Mouse (Mus musculus): Measurements from ENCODE around the gene Cdcp1. TPM values are rescaled to one million over a fixed set of nuclear protein-coding genes. Genes with fewer than 3 reads are reported as not detected.

Gene Cdcp1
- polyA plus RNA-seq, 1 experiment from 2014 or later = 0.14 TPM

GRCm38 (mm10) chr9:123132994-123133393 lies 82.8 kb downstream of the Cdcp1 start:
- no peak overlapping the region for H3K27ac ChIP-seq (replicated peaks in 1 of 2; ENCODE audit: control insufficient read depth in 1 of 2, insufficient read depth in 1 of 2, low read depth in 2 of 2, low read length in 2 of 2)
- WGBS = 93% methylated on average over 3 of the region's 3 CpGs
- no peak overlapping the region for H3K4me2 ChIP-seq (ENCODE audit: low read length)
- no peaks in the 10 kb centered on the region for H3K27me3 ChIP-seq (ENCODE audit: control insufficient read depth, insufficient read depth, low read length)
- no peak overlapping the region for H3K9ac ChIP-seq (ENCODE audit: low read length)
- H3K4me3 ChIP-seq (ENCODE audit: control insufficient read depth in 1 of 2, insufficient read depth in 1 of 2, low read depth in 1 of 2, low read length in 2 of 2) = no peak overlapping the region
- no peak for ATAC-seq (ENCODE audit: insufficient number of reproducible peaks, insufficient read depth, low FRiP score, low read depth)
- H3K9me3 ChIP-seq (ENCODE audit: control insufficient read depth, low read length) = no peaks in the 10 kb centered on the region
- H3K4me1 ChIP-seq (ENCODE audit: control insufficient read depth in 2 of 2, insufficient read depth in 2 of 2, low read length in 2 of 2) = no peaks in the 10 kb centered on the region
- peaks cover 95% of the 10 kb centered on the region for H3K36me3 ChIP-seq (ENCODE audit: control insufficient read depth, insufficient read depth, low read length)

DNA sequence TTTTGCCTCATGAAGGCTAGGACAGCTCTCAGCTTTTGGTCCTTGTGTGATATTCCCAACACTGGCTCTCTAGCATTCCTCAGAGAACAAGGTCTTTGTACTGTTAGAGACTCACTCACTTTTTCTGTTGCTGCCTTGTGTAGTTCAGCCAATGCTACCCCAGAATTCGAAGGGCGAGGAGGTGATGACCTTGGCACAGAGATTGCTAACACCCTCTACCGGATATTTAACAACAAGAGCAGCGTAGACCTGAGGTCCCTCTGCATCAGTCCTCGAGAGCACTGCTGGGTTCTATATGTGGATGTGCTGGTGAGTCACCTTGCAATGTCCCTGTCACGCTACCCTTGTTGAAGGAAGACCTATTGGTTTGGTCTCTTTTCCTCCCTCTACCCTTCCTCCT lies 88.2 kb downstream of the Cdcp1 start:
- Histone ChIP-seq H3K4me3 (ENCODE audit: control insufficient read depth in 1 of 2, insufficient read depth in 1 of 2, low read depth in 1 of 2, low read length in 2 of 2) (no peak overlapping the region), H3K9me3 (ENCODE audit: control insufficient read depth, low read length) (no peaks in the 10 kb centered on the region), H3K36me3 (ENCODE audit: control insufficient read depth, insufficient read depth, low read length) (peaks cover 80% of the 10 kb centered on the region), H3K4me2 (ENCODE audit: low read length) (no peak overlapping the region), H3K27me3 (ENCODE audit: control insufficient read depth, insufficient read depth, low read length) (no peaks in the 10 kb centered on the region), H3K9ac (ENCODE audit: low read length) (no peak overlapping the region), H3K4me1 (ENCODE audit: control insufficient read depth in 2 of 2, insufficient read depth in 2 of 2, low read length in 2 of 2) (no peaks in the 10 kb centered on the region), H3K27ac (replicated peaks in 1 of 2; ENCODE audit: control insufficient read depth in 1 of 2, insufficient read depth in 1 of 2, low read depth in 2 of 2, low read length in 2 of 2) (no peak overlapping the region)
- 91% methylated on average over 6 of the region's 6 CpGs for WGBS
- ATAC-seq (ENCODE audit: insufficient number of reproducible peaks, insufficient read depth, low FRiP score, low read depth) = no peak

- H3K4me1 ChIP-seq (ENCODE audit: control insufficient read depth in 2 of 2, insufficient read depth in 2 of 2, low read length in 2 of 2) = 0 out of 4 replicates have a peak, but pooled peaks cover 0 to 4% of the 10 kb centered on the region in 2 experiments
- H3K4me3 ChIP-seq (ENCODE audit: control insufficient read depth in 1 of 2, insufficient read depth in 1 of 2, low read depth in 1 of 2, low read length in 2 of 2) = no peak overlapping the region
- no peak overlapping the region for H3K9ac ChIP-seq (ENCODE audit: low read length)
- peaks cover 84% of the 10 kb centered on the region for H3K36me3 ChIP-seq (ENCODE audit: control insufficient read depth, insufficient read depth, low read length)
- H3K4me2 ChIP-seq (ENCODE audit: low read length) = no peak overlapping the region
- H3K27me3 ChIP-seq (ENCODE audit: control insufficient read depth, insufficient read depth, low read length) = no peaks in the 10 kb centered on the region
- no peaks in the 10 kb centered on the region for H3K9me3 ChIP-seq (ENCODE audit: control insufficient read depth, low read length)
- H3K27ac ChIP-seq (replicated peaks in 1 of 2; ENCODE audit: control insufficient read depth in 1 of 2, insufficient read depth in 1 of 2, low read depth in 2 of 2, low read length in 2 of 2) = no peak overlapping the region
- WGBS = 81% methylated on average over 2 of the region's 2 CpGs
- no peak for ATAC-seq (ENCODE audit: insufficient number of reproducible peaks, insufficient read depth, low FRiP score, low read depth)
These were observed 91.3 kb downstream of the Cdcp1 start for GRCm38 (mm10) chr9:123124413-123124981.

DNA sequence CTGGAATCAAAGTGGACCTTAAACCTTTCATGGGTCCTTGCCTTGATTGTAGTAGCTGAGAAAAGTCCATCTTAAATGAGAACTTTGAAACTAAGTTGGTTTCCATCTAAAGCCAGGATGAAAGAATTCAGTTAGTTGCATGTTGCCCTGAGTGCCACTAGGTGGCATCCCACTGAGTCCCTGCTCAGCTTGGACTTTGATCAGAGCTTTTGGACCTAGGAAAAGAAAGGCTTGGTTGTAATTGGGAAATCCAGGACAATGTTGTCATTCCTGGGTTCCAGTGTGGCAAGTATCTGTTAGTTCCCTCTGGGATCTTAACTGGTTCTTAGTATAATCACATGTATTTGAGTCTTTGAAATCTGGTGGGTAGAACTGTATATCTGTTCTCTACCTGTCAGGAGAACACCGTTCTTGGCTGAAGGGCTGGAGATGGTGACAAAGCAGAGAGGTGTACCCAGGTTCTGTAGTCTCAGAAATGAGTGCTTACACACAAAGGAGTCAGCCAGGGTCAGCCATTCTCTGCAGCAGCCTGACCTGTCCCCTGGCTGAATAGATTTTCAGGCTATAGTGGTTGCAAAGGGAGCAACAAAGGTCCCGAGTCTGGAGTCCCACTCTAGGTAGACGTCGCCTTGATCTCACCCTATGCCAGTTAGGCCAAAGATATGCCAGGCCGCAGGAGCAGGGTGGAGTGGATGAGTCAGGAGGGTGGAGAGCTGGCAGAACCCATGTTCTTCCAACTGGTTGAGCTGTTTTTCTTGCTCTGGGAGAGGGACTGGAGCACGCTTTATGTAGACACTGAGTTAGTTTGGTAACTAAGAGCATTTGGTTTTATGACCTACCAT lies 92.0 kb downstream of the Cdcp1 start:
- no peaks in the 10 kb centered on the region for H3K27me3 ChIP-seq (ENCODE audit: control insufficient read depth, insufficient read depth, low read length)
- no peak overlapping the region for H3K9ac ChIP-seq (ENCODE audit: low read length)
- H3K4me1 ChIP-seq (ENCODE audit: control insufficient read depth in 2 of 2, insufficient read depth in 2 of 2, low read length in 2 of 2) = 0 out of 4 replicates have a peak, but pooled peaks cover 0 to 4% of the 10 kb centered on the region in 2 experiments
- H3K9me3 ChIP-seq (ENCODE audit: control insufficient read depth, low read length) = no peaks in the 10 kb centered on the region
- no peak overlapping the region for H3K27ac ChIP-seq (replicated peaks in 1 of 2; ENCODE audit: control insufficient read depth in 1 of 2, insufficient read depth in 1 of 2, low read depth in 2 of 2, low read length in 2 of 2)
- no peak for ATAC-seq (ENCODE audit: insufficient number of reproducible peaks, insufficient read depth, low FRiP score, low read depth)
- no peak overlapping the region for H3K4me3 ChIP-seq (ENCODE audit: control insufficient read depth in 1 of 2, insufficient read depth in 1 of 2, low read depth in 1 of 2, low read length in 2 of 2)
- no peak overlapping the region for H3K4me2 ChIP-seq (ENCODE audit: low read length)
- H3K36me3 ChIP-seq (ENCODE audit: control insufficient read depth, insufficient read depth, low read length) = peaks cover 84% of the 10 kb centered on the region
- WGBS = 82% methylated on average over 6 of the region's 6 CpGs

GRCm38 (mm10) chr9:123123017-123123416 lies 92.8 kb downstream of the Cdcp1 start:
- Histone ChIP-seq H3K4me3 (ENCODE audit: control insufficient read depth in 1 of 2, insufficient read depth in 1 of 2, low read depth in 1 of 2, low read length in 2 of 2) (no peak overlapping the region), H3K36me3 (ENCODE audit: control insufficient read depth, insufficient read depth, low read length) (peaks cover 83% of the 10 kb centered on the region)

More at GRCm38 (mm10) chr9:123123017-123123416, 92.8 kb downstream of the Cdcp1 start:
- Histone ChIP-seq H3K4me2 (ENCODE audit: low read length) (no peak overlapping the region), H3K9ac (ENCODE audit: low read length) (no peak overlapping the region), H3K27ac (replicated peaks in 1 of 2; ENCODE audit: control insufficient read depth in 1 of 2, insufficient read depth in 1 of 2, low read depth in 2 of 2, low read length in 2 of 2) (no peak overlapping the region), H3K4me1 (ENCODE audit: control insufficient read depth in 2 of 2, insufficient read depth in 2 of 2, low read length in 2 of 2) (0 out of 4 replicates have a peak, but pooled peaks cover 0 to 4% of the 10 kb centered on the region in 2 experiments), H3K9me3 (ENCODE audit: control insufficient read depth, low read length) (no peaks in the 10 kb centered on the region), H3K27me3 (ENCODE audit: control insufficient read depth, insufficient read depth, low read length) (no peaks in the 10 kb centered on the region)
- 80% methylated on average over 3 of the region's 3 CpGs for WGBS
- no peak for ATAC-seq (ENCODE audit: insufficient number of reproducible peaks, insufficient read depth, low FRiP score, low read depth)

Other genes with a start within 250 kb of the Cdcp1 start
- 23.0 and 23.5 TPM in 2 replicates for gene Tmem42, start 194.7 kb downstream of the Cdcp1 start, polyA plus RNA-seq (2014; fragmentation: Nextera tagmentation; extraction: Ambion mirVana)
- 0.35 and 0.49 TPM in 2 replicates for gene Tgm4, start 181.3 kb downstream of the Cdcp1 start, polyA plus RNA-seq (2014; fragmentation: Nextera tagmentation; extraction: Ambion mirVana)
- 36.5 and 36.9 TPM in 2 replicates for gene Zdhhc3, start 102.8 kb downstream of the Cdcp1 start, polyA plus RNA-seq (2014; fragmentation: Nextera tagmentation; extraction: Ambion mirVana)
- 68.0 and 72.9 TPM in 2 replicates for gene Exosc7, start 102.8 kb downstream of the Cdcp1 start, polyA plus RNA-seq (2014; fragmentation: Nextera tagmentation; extraction: Ambion mirVana)
- not detected in 2 replicates for gene Clec3b, start 65.1 kb downstream of the Cdcp1 start, polyA plus RNA-seq (2014; fragmentation: Nextera tagmentation; extraction: Ambion mirVana)
- gene Tmem158, start 44.7 kb upstream of the Cdcp1 start, polyA plus RNA-seq (2014; fragmentation: Nextera tagmentation; extraction: Ambion mirVana) = 6.6 and 7.2 TPM in 2 replicates
- 1,217 and 1,378 TPM in 2 replicates for gene Lars2, start 150.9 kb upstream of the Cdcp1 start, polyA plus RNA-seq (2014; fragmentation: Nextera tagmentation; extraction: Ambion mirVana)